Mouse (Mus musculus) T-helper 2 cell (primary cell): ENCODE measurements at regions not wholly inside any gene's neighbourhood (a gene's known extent, or its start where the extent isn't known, plus 50 kb on each side); places are given as distances from the start of the nearest gene placed in this dataset.
"Not testable (repeated sequence)": the region's sequence is repeated elsewhere in the genome, so short reads cannot be mapped to it uniquely, and the experiment has no call there.

ENCODE experiments used
- in situ Hi-C: fragments of 300-600 bp; cut with MboI, MseI; formaldehyde crosslinking; loops from one replicate; pipeline ENCODE4 v1.15.1; 2025; ENCODE audit warnings: high pct_unique_total_duplicates

GRCm38 (mm10) chr6:84318774-84319173 lies 274.9 kb downstream of the Cyp26b1 start:
- in situ Hi-C loops = no loop called here

- in situ Hi-C loops = no loop called here
Measured at GRCm38 (mm10) chr6:84317026-84317425, 276.7 kb downstream of the Cyp26b1 start.

DNA sequence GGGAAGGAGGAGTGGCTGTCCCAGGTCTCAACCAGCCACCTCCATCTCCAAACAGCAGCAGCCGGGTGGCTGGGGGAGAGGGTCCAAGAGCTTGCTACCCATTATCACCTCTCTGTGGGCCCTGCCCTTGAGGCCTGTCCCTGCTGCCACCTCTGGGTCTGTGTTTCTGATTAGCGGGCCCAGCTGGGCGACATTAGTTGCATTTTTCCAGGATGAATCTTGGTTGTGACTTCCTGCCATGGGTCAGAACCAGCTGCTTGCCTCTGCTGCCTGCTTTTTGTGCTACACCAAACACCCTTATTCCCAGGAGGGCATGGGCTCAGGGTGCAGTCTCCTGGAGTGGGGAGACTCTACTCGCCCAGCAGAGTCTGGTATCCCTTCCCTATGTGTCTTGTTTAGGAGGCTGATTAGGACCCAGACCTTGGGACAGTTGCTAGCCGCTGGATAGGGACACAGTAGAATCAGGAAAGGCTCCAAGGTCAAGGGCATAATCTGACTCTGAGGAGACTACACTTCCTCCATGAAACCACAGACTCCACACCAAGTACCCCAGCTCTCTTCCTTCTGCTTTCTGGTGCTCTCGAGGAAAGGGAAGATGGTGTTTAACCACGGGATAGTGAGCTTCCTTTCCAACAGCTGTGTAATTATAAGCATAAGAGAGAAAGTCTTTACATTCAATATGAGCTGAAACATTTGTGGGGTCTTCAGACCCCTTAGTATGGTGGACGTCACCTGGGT lies 278.4 kb downstream of the Cyp26b1 start:
- in situ Hi-C loops = no loop called here

GRCm38 (mm10) chr6:84313797-84314196 lies 279.9 kb downstream of the Cyp26b1 start:
- in situ Hi-C loops = no loop called here

GRCm38 (mm10) chr6:84310635-84311241 lies 283.0 kb downstream of the Cyp26b1 start:
- in situ Hi-C loops = no loop called here

- in situ Hi-C loops = no loop called here
Measured at GRCm38 (mm10) chr6:84307556-84307955, 286.2 kb downstream of the Cyp26b1 start.

DNA sequence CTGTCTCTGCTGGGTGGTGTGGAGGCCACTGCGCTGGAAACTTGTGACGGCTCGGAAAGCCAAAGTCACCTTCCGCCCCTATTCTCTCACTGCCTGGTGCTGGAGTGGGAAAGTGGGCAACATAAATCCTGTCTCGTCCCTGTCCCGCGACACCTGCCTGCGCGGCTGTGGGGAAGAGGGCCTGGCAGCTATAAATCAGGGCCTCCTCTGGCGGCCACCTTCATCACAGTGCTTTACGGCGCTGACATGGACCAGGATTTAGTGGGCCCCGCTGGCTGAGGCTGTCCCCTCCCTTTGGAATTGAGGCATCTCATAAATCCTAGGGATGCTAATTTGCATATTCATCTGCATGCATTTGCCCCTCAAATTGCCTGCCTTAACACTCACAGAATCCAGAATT lies 287.1 kb downstream of the Cyp26b1 start:
- in situ Hi-C loops = no loop called here

DNA sequence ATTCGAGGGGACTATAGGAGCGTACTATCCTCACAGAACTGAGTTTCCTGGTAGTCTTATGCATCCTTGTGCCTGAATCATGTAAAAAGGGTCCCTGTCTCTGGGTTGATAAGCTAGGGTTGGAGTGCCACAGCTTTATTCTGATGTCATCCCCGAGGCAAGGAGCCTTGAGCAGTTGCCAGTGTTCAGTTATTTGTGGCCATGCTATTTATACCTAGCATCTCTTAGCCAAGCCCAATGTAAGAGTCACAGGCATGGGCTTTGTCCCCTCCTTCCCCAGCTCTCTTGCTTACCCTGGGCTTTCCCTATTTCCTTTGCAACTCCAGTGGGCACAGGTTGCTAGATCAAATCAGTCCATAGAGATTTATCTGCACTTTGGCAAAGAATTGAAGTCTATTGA lies 288.6 kb downstream of the Cyp26b1 start:
- in situ Hi-C loops = no loop called here

GRCm38 (mm10) chr6:84302916-84303315 lies 290.8 kb downstream of the Cyp26b1 start:
- in situ Hi-C loops = not testable (repeated sequence)

DNA sequence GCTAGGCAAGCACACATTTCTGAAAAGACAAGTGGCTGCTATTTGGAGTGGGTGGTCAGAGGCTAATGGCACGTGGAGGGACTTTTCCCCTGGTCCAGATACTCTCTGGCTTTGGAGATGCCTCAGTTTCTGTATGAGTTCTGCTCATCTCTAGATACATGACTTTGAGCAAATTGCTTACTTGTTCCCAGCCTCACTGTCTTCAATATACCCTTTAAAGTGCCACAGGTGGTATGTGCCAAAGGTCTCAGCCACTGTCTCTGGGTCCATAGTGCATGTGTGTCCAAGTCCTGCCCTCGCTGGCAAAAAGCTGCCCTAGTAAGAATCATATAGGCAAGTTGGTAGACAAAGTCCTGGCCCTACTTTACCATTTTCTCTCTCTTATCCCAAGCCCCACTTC lies 291.5 kb downstream of the Dysf start:
- in situ Hi-C loops = no loop called here

DNA sequence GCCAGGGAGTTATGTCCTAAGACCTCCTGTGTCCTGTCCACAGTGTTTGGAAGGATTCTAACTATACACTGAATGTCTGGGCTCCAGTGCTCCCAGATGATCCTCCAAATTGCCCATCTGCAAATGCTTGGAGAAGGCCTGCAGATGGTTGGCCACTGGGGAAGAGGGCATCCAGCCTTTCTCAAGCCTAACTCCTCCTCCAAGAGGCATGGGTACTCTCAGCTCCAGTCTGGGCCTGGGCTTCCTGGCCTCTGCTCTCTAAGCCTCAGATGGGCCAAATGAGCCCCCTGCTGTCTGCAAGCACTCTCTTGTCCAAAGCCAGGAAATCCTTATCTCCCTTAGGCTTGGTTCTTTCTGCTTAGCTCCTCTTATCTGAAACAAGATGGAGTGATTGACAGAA lies 290.8 kb downstream of the Dysf start:
- in situ Hi-C loops = no loop called here

GRCm38 (mm10) chr6:84273907-84274306 lies 265.5 kb downstream of the Dysf start:
- in situ Hi-C loops = not testable (repeated sequence)

DNA sequence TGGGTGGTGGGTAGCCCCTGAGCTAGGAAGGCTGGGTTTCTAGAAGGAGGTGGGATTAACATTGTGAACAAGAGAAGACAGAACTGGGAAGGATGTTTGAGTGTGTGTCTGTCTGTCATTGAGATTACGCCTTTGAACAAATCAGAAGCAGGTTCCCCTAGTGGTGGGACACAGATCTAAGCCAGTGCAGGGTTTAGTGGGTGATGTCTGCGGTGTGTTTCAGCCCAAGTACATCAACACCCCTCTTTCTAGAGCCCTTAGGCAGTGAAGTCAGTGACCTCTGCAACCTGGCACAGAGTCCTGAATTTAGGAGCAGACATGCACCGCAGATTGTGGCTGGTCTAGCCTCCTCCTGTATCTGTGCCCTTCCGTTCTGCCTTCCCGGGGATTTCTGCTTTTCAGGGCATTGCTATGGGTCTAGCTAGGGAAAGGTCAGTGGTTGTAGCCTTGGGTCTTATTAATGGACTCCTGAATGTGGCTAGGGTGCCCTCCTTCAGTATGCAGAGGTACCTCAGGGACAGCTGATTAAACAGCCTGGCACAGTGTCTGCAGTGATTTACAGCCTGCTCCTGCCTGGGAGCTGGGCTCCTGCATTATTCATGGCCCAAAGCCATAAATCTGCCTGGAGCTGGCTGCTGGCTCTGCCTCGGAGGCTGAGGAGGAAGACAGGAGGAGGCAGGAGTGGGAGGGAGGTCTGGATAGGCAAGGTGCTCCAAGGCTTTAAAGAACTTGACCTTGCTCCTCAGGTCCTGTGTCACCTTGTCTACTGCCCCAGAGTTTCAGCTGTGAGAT lies 264.3 kb downstream of the Dysf start:
- in situ Hi-C loops = no loop called here

GRCm38 (mm10) chr6:84271966-84272365 lies 263.6 kb downstream of the Dysf start:
- in situ Hi-C loops = no loop called here

GRCm38 (mm10) chr6:84271441-84271840 lies 263.1 kb downstream of the Dysf start:
- in situ Hi-C loops = no loop called here

DNA sequence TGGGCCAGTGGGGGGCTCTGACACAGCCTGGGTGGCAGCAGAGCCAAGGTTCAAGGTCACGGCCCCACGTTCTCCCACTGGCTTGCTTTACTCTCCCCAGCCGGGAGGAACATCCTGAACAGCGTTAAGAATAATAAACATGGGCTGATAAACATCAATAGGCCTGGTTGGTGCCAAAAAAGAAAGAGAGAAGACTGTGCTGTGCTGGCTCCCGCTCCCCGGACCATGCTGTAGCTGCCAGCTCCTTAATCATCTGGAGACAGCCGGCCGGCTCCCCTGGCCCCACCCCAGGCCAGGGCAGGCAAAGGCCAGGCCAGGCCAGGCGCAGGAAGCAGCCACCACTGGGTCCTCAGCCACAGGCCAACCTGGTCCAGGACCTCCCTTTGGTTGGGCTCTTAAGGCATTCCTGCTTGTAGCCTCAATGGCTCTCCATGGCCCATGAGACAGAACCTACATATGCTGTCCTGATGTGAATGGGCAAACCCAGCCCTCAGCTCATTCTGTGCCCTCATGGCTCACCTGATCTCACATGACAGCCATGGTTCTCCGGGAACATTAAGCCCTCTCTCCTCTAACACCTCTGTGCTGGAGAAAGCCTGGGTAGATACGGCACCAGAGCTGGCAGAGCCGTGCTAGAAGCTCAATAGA lies 262.3 kb downstream of the Dysf start:
- in situ Hi-C loops = no loop called here

- in situ Hi-C loops = no loop called here
Measured at GRCm38 (mm10) chr6:84269478-84269877, 261.1 kb downstream of the Dysf start.

DNA sequence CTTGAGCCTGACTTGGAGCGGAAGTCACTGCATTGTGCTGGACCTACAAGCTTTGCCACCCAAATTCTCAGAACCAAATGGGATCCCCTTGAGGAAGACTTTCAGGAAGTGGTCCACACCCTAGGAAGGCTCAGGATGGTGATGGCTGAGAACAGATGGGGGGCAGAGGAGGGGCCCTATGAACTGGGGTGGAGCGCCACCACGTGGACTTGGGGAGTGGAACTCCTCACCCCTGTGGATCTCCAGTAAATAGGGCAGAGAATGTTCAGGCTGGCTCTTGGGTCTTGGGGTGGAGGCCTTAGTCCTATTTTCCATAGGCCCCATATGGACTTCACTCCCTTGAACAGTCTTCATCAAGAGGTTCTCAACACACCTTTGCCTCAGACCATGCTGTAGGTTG lies 260.6 kb downstream of the Dysf start:
- in situ Hi-C loops = no loop called here

DNA sequence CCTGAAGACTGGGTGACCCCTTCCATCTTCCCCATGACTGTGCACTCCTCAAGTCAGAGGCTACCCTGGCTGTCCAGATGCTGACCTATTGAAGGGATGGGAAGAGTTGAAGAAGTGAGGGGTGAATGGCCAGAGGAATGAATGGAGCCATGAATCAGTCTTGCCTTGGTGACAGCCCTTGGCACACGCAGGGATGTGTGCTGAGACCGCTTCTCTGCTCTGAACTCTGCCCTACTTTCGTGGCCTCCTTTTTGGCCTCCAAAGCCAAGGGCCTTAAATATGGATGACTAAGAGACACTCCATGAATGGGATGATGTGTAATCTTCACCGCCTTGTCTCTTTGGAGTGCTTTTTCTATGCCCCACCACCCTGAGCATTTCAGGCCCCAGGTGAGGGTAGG lies 259.7 kb downstream of the Dysf start:
- in situ Hi-C loops = no loop called here

GRCm38 (mm10) chr6:84267526-84267925 lies 259.1 kb downstream of the Dysf start:
- in situ Hi-C loops = no loop called here

- in situ Hi-C loops = no loop called here
Measured at GRCm38 (mm10) chr6:84266736-84267135, 258.3 kb downstream of the Dysf start.

- in situ Hi-C loops = loop anchor here (5.0 kb wide), 1 partner anchor 63 kb away; no protein-coding TSS in a partner anchor
Measured at GRCm38 (mm10) chr6:84264681-84265080, 256.3 kb downstream of the Dysf start.
